Mouse (Mus musculus) gastrocnemius, adult 18-20 months (tissue): Measurements from ENCODE around the gene 2010300C02Rik. TPM values are rescaled to one million over a fixed set of nuclear protein-coding genes. Genes with fewer than 3 reads are reported as not detected.

Source experiments
- DNase-seq: peaks from one replicate; pipeline ENCODE4 v3.0.0; 2021; ENCODE audit warnings: low spot score
- total RNA-seq, 2 experiments: library from RNA; stranded (reverse); gene quantifications; 2 replicates each; pipeline ENCODE4 v1.2.3; 2021

The 2010300C02Rik gene
- total RNA-seq, 2 experiments from 2014 or later: 0.57 to 0.59 TPM

DNA sequence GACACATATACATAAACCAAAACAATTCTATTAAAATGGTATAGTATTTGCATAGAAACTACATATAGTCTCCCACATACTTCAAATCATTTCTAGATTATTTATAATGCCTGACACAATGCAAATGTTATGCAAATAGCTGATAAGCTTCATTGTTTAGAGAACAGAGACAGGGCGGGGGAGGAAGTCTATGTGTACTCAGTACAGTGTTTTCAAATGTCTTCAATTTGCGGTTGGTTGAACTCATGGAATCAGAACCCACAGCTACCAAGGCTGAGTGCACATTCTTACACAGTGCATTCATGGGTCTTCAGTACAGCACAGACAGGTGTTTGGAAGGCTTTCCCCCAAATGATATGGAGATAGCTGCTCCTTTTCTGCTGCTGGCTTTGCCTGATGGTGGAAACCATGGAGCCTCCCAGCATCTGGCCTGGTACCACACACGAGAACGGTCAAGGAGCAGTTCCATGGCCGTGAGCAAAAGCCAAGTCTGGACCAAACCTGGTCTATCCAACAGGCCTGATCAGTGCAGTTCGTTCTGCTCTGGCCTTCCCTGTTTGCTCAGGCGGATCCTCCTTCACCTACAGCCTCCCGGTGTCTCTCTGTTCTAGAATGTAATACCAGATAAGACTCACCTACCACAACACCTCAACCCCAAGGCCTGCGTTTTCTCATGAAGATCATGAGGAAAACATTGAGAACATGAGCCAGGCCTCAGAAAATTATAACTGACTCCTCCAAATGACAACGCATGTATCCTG lies 8.1 kb downstream of the 2010300C02Rik start:
- no peak for DNase-seq

DNA sequence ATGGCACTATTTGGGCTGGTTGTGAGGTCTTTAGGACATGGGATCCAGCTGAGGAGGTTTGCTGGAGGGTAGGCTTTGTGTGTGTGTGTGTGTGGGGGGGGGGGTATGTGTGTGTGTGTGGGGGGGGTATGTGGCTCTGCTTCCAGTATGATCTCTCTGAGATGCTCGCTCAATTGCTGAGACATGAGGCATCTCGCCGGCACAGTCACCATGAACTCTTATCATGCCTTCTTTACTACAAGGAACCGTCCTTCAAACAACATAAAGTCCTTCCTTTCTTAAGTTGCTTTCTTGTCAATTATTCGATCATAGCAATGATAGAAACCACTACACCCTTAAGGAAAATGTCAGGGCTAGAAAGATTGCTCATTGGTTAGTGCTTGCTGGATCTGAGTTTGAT lies 8.8 kb downstream of the 2010300C02Rik start:
- DNase-seq: no peak

DNA sequence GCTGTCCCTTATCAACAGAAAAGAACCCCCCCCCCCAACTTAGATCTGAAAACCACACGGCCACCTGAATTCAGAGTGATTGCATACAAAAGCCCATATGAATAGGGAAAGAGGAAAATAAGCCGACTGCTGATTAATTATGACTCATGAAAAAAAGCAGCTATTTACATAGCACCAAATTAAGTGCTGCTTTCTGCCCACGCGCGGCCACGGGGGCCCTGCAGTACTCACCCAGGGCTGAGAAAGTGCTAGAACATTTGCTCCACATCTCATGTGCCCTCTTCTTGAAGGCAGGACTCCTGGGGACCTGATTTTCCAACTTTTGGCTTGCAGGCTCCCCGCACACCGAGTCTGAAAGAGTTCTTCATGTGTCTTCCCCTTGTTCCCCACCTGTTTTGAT lies 10.1 kb downstream of the 2010300C02Rik start:
- DNase-seq: no peak

DNA sequence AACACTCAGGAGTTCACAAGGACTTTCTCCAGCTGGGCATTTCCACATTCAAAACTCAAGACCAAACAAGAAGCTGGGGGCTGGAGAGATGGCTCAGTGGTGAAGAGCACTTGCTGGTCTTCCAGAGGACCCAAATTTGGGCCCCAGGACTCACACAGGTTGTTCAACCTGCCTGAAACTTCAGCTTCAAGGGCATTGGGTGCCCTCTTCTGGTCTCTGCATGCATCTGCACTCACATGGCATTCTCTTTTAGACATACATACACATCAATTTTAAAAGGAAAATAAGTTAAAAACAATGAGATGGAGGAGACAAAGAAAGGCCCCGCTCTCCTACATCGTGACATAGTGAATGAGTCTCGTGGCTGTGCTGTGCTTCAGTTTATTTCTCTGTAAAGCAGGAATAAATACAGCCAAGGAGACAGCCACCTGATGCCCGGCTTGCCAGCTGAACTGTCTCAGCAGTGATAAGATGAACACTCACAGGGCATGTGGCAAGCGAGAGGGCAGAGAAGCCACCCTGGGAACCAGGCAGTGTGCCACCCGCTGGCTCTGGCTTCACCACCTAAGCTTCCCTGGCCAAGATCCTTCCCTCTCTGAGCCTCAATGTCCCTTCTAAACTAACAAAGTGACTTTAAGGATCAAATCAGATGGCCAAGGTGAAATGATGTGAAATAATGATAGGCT lies 11.5 kb downstream of the 2010300C02Rik start:
- DNase-seq: no peak

DNA sequence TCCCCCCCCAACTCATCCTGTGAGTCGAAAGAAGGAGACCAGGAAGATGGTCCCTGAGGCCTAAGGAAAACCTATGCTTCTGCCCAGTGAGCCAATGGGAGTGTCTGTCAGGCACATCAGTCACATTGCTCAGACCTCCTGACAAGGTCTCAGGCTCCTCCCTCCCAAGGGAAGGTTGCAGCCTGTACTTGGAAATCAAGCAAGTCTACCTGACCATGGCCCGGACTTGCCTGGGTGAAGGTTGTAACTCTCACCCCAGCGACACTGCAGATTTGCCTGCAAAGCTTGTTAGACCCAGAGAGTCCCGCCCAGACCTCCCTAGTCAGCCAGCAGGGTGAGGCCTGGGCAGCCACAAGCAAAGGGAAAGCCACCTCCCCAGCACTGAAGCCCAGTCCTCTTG lies 17.6 kb downstream of the 2010300C02Rik start:
- DNase-seq: no peak

DNA sequence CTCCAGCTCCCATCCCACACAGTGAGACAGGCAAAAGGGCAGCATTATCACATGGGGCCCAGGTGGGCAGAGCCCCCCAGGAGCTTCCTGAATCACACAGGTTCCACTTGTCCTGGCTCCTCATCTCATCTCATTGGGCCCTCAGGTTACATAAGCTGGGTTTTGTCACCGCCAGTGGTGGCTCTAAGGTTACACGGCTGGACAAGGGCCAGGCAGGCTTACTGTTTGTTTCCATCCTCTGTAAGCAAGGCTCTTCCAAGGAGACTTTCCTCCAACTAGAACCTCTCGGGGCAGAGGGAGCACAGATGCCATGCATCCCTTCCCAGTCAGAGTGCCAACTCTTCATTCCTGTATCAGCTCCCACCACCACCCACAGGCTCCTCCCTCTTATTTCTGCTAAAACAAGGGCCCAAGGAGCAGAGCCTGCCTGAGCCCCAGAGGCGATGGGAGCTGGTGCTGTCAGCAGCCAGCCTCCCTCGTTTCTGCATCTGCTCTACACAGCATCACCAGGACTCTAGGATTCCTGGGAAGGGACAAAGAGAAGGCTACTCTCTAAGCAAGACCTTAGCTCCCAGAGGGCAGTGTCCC lies 20.9 kb downstream of the 2010300C02Rik start:
- no peak for DNase-seq

DNA sequence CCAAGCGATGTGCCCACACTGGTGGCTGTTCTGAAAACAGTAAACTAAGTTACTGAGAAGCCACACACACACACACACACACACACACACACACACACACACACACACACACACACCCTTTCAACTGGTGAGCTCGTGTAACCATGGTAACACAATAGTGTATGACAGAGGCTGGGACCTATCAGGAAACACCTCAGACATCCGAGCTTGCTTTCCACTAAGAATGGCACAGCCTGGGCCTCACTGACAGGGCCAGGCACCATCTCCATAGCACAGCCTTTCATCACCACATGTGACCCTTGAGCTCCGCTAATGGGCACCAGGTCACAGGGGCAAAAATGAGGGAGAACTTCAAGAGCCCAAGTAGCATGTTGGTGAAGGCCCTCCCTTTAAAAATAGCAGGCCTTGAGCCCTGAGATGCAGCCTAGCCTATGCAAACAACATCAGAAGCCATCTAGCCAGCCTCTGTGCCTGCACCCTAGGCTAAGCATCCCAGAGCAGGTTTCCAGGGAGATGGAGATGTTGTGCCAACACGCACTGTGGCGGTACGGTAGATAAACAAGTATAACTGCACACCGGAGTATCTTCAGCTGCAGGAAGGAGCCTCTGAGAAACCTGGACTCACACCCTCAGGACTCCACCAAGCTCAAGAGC lies 21.6 kb downstream of the 2010300C02Rik start:
- no peak for DNase-seq

DNA sequence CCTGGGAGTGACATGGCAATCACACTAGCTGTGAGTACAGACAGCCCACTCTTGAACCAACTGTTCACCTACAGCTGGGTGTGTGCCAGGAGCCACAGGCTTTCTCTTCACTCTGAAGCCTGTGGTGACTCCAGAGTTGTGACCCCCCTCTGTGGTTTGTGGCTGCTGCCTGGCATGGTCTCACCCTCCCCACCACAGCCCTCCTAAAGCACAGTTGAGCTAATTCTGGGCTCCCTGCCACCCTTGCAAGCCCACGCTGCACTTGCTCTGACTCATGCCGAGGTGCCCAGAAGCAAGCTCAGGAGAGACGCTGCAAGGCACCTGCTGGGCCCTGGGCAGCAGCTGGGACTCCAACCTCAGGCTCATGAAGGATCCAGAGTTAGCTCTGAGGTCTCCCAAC lies 23.0 kb downstream of the 2010300C02Rik start:
- DNase-seq: no peak

DNA sequence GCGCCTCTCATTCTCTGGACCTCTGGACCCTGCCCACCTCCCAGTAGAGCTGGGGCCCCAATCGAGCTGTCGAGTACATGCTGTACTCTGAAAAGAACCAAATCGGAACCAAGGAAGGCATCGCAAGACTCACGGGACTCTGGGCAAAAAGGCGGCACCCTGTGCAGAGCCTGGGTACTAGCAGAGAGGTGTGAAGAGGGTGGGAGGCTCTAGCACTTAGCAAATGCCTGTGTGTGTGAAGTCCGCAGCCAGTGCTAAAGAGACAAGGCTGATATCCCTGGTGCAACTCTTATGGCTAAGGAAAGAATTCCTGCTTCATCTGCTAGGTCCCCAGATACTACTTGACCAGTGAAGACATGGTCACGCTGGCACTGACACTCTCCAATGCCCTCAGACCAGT lies 24.2 kb downstream of the 2010300C02Rik start:
- no peak for DNase-seq

DNA sequence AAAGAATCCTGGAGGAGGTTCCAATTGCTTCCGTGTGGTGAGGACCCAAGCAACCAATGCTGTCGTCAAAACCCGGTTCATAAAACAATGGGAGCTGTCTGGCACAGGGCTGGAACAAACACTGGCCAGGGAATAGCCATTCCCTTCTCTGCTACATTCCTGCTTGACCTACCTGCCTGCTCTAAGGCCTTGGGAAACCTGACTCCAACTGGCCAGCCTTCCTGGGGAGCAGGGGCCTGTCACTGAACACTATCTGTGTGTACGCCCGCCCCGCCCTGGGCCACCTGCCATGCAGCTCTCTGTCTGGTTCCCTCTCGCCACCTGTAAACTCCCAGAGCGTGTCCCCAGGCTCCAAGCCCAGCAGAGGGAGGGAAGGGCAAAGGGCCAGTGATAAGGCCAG lies 25.5 kb downstream of the 2010300C02Rik start:
- no peak for DNase-seq

DNA sequence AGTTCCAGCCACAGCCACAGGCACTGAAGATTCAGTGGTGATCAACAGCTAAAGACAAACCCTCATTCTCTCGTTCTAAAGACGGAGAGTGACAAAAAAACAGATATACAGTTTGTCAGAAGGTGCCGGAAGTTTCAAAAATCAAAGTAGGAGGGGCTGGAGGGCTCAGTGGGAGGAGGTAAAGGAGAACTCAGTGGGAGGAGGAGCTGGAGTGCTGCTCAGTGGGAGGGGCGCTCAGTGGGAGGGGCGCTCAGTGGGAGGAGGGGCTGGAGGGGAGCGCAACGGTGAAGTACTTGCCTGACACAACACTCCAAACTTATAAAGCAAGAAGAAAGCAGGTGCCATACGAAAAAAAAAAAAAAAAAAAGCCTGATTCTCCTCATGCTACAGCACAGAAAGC lies 28.7 kb downstream of the 2010300C02Rik start:
- no peak for DNase-seq

DNA sequence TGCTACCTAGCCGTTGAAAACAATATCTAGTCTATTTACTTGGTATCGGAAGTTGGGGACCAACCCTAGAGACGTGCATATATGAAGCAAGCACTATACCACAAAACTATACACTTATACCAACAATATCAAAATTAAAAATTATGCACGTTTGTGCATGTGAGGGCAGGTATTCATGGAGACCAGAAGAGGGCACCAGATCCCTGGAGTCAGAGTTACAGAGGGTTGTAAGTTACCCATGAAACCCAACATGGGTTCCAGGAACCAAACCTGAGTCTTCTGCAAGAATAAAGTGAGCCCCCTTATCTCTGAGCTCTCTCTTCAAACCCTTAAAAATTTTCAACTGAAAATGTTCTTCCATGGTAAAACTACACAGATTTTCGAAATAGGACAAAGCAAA lies 29.2 kb downstream of the 2010300C02Rik start:
- DNase-seq: no peak

DNA sequence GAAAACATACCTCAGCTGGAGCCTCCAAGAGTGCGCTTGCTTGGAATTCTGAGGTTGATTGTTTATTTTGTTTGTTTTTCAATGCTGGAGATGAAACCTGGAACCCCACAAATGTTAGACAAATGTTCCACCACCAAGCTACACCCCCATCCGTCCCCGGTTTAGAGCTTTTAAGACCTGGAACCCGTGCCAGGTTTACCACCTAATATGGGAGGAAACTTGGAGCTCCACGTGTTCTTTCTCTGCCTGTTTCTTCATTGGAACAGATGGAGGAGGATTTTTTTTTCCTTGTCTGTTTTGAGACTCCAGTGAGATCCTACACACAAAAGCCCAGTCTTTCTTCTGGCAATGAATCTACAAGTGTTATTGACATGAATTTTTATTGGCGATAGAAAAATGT lies 30.2 kb downstream of the 2010300C02Rik start:
- DNase-seq: no peak

DNA sequence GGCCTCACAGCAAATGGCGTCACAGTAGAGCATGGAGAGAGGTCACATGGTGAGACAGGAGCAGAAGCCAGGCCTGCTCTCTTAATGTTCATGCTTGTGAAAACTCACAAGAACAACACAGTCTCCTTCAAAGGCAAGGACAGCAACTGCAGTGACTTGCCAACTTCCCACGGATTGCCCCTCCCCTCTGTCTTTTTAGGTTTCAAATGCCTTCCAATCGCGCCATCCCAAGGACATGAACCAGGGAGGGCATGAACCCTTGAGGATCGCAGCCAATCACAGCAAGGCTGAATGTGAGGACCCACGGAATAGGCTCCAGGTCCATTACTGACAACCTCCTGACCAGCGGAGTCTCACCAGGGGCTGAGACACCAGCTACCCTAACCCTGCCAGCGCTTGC lies 31.5 kb downstream of the 2010300C02Rik start:
- DNase-seq: no peak

DNA sequence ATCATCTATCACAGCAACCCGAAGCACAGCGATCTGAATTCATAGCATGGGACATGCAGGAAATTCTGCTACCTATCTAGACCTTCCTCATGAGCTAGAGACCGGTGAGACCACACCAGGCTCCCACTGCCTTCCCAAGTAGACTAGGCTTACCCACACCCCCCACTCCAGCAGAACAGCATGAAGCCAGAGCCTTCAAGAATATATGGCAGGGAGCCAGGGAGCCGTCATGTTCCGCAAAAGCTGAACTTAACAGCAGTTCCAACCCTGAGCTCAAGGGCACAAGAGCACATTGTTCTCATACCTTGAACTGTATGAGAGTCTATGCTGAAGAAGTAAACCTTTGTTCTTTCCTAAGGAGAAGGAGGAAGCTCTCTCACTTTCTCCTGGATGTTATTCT lies 32.4 kb downstream of the 2010300C02Rik start:
- DNase-seq: no peak

DNA sequence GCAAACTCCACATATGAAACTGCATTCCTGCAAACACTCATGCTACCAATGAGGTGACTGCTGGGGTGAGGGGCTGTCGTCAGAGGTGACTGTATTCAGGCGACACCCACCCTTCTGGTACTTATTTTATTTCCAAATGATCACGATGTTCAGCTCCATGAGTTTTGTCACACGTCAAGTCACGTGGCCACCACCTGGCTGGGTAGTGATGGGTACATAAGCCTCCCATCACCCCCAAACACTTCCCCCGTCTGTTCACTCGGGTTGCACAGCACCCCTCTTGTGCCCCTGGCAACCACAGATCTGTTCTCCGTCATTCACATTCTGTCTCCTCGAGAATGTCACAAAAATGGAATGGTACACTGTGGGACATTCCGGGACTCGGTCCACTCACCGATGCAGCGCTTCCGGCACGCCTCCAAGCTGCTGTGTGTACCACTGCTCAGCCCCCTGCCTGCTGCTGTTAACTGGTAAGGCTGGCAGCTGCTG lies 32.9 kb downstream of the 2010300C02Rik start:
- DNase-seq: no peak

DNA sequence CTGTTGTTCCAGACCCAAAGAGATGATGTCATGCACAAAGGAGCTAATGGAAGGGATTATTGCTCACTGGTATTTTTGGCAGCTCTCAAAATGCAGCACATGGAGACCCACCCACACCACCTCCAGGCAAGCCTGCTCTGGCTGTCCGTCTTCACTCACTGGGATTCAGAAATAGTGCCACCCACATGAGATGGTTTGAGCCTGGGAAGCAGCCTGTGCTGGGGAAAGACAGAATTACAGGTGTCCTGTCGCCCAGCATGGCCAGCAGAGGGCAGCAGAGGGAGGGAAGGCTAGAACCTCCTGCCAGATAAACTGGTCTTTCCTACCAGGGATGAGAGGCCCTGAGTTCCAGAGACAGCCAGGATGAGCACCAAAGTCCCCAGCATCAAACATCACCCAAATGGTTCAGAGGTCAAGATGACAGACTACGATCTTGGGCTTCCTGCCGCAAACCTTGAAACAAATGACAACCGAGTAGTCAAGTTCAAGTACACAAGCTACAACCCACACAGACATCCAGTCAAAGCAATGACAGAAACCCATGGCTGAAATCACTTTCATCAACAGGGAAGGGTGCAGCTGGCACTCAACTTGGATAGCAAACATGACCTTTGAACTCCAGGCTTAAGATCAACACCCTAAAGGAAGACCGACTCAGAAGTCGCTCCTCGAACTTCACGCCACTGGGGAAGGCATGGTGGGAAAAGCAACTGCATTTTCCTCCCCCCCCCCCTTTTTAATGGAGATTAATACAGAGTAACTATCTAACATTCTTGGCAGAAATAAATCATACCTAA lies 41.4 kb downstream of the 2010300C02Rik start:
- DNase-seq: peak; percentile 64

DNA sequence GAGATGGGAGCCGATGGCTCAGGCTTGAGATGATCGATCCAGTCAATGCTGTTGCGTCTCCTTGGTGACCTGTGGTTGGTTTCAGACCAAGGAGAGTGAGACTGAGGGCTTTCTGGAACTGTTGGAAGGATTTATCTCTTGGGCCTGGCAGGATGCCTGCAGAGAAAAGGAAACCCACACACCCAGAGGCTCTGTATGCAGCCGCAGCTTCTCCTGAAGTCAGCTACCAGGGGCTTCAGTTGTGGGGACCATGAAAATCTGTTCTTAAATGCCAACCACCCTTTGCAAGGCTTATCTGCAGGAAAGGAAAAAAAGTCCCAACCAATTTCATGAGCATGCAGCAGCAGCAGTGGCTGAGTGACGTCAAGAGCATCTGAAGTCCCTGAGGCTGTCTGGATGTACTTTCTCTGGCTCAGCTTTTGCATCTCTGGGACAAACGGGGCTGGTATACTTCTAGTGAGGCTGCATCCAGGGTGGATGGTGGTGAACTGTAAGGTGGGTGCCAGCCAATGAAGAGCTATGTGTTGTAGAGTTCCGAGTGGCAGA lies 42.8 kb downstream of the 2010300C02Rik start:
- DNase-seq: no peak

DNA sequence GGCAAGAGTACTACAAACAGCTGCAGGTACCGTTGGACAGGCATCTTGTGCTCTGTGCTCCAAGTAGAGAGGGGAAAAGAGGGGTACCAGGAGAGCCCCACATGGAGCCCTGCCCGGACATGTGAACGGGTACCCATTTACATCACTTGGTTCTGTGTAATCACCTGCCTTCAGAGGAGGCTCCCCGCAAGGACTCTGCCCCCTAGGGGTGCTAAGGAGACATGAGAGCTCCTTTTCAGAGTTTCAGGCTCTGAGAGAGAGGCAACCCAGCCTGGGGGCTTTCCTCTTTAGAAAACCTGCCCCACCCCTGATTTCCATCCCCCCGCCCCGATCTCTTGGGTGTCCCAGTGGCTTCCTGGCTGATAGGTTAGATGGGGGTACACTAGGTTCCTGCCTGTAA lies 44.4 kb downstream of the 2010300C02Rik start:
- DNase-seq: no peak

DNA sequence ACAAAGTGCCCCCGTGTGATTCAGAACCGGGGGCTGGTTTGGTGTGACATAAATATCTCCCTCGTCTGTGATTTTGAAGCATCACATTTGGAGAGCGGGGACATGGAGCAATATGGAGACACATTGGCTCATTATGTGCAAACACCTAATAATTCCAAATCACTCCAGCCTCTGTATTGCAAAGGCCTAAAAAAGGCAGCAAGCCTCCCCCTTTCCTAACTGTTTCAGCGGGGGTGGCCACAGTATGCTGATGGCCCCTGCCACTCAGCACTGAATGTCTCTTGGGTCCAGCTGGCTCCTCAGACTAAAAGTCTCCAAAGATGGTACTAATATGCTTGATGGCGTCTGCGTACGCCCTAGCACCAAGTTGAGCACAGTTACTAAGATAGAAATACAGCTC lies 45.6 kb downstream of the 2010300C02Rik start:
- no peak for DNase-seq

DNA sequence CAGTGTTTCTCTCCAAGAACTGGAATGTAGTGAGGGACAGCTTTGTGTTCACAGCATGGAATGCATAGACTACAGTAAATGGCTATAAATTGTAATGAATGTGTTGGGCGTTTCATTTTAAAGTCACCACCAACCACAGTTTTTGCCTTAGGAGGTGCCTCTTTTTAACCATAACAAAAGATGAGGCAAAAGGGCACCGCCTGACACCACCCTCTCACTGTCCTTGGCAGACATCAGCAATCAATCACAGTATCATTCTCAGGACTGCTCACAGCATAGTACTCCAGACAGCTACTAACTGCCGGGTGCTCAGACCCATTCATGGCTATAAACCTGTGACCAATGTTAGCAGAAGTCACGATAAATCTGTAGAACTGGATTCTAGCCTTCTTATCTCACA lies 48.6 kb downstream of the 2010300C02Rik start:
- no peak for DNase-seq
